Mouse (Mus musculus): ENCODE data around the gene Aph1b. TPM values are rescaled to one million over a fixed set of nuclear protein-coding genes. Genes with fewer than 3 reads are reported as not detected.
A peak's percentile ranks its signal among the peaks of the same experiment; 100 is the strongest.
"Not testable (repeated sequence)": the region's sequence is repeated elsewhere in the genome, so short reads cannot be mapped to it uniquely, and the experiment has no call there.

Gene Aph1b
- total RNA-seq (2021), result 10 to 100 TPM; 19.9 to 23.4 TPM

GRCm38 (mm10) chr9:66795464-66796324 is at the start of gene Aph1b:
Gene Aph1b (minus strand): TSS chr9:66795490.
- intact Hi-C loops (cut with DNase I), result no loop called here
- DNase-seq (ENCODE audit: extremely low spot score in 1 of 2, low spot score in 2 of 2), result peak; percentile 90 to 97

- DNase-seq (ENCODE audit: extremely low spot score in 1 of 2, low spot score in 2 of 2), result no peak
- intact Hi-C loops (cut with DNase I), result no loop called here
These were observed 39.8 kb upstream of the Aph1b start for GRCm38 (mm10) chr9:66835097-66835480.

DNA sequence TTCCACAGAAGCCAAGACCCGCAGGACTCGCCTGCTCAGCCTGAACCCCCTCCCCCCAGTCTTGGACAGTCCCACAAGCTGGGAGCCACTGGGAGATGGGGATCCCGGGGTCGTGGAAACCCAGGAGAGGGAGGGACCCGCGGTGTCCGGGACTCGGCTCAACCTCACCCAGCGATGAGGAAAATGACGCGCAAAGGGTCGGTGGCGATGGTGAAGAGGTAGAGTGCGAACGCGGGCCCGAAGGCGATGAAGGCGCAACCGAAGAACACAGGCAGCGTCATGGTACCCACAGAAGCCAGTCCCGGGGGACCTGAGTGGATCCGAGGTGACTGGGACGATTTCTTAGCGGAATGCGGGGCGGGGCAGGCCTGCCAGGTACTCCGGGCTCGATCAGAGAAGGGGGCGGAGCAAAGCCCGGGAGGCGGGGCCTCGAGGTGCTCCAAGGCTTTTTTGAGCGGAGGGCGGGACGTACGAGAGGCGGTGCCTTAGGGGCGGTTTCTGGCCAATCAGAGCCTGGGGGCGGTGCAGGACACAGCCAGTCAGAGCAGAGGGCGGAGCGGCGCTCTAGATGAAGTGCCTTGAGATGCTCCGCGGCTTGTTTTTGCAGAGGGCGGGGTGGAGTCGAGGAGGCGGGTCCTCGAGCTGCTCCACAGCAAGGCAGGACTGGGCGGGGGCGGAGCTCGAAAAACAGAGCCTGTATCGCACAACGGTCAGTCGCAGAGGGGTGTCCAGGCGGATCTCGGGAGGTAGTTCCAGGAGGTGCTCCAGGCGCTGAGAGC is 39.2 kb upstream of the Aph1b start, which contains the start of gene Aph1c:
TSS of gene Aph1c (minus strand) at position 409 of the 779 bp plus-strand sequence.
- intact Hi-C loops (cut with DNase I), result no loop called here
- DNase-seq (ENCODE audit: extremely low spot score in 1 of 2, low spot score in 2 of 2), result peak; percentile 98 to 99

- peak; percentile 12 to 27 for DNase-seq (ENCODE audit: extremely low spot score in 1 of 2, low spot score in 2 of 2)
- intact Hi-C loops (cut with DNase I), result no loop called here
These were observed 38.6 kb upstream of the Aph1b start for GRCm38 (mm10) chr9:66833851-66834250.

DNA sequence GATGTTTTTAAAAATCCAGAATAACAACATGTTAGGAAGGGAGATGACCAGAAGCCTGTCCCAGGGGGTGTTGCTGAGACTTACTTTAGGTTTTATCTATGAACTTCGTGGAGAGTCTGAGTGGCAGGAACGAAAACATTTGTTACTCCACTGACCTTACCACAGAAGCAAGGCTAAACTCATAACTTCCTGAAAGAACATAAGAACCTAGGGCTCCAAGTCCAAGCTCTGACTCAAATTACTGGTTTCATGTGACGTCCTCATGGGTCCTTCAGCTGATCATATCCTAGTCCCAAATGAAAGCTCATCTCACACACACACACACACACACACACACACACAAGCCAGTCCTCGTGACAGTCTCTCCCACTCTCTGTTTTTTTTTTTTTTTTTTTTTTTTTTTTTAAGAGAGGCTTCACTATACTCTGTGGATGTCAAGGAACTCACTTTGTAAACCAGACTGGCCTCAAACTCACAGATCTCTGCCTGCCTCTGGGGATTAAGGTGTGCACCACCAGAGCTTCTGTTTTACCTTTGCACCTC is 37.1 kb upstream of the Aph1b start:
- intact Hi-C loops (cut with DNase I), result no loop called here
- no peak for DNase-seq (ENCODE audit: extremely low spot score in 1 of 2, low spot score in 2 of 2)

GRCm38 (mm10) chr9:66825990-66826389 is 30.7 kb upstream of the Aph1b start:
- intact Hi-C loops (cut with DNase I), result loop anchor here (2.0 to 10.0 kb wide), 2 partner anchors 35 to 311 kb away; partner anchors contain the start of gene Fbxl22
- DNase-seq (ENCODE audit: extremely low spot score in 1 of 2, low spot score in 2 of 2), result peak; percentile 22 to 46

DNA sequence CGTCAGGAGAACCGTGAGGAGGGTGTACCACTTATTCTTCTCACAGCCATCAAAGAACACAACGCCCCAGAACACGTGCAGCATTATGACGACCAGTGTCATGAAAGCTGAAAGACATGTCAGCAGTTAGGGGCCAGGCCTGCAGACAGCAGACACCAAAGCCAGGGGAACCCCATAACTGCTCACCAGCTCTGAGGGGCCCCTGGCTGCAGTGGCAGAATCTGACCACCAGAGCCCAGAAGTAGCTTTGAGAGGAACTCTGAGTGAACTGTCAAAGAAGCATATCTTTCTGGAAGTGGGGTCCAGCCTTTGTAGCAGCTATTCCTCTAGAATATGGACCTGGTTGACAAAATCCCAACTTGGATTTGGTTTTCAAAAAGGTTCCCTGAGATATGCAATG is 27.0 kb upstream of the Aph1b start:
- not testable (repeated sequence) for DNase-seq (ENCODE audit: extremely low spot score in 1 of 2, low spot score in 2 of 2)
- intact Hi-C loops (cut with DNase I), result loop anchor here (10.0 kb wide), 1 partner anchor 307 kb away; the partner anchor contains the start of gene Fbxl22

DNA sequence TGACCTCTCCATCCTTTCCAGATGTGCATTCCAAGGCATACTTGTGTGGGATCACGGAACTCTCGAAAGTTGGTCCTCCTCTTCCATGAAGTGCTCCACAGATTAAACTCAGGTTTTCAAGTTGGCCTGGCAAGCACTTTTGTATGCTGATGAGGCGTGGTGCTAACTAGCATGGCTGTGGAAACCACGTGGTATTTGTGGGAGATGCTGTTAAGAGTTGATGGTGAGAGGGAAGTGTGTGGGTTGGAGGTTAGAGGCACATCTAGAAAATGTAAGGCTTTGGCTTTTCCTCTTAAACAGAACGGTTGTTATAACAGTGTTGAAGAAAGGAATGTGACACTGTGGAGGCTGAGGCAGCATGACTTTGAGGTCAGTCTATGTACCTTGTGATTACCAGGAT is 25.7 kb upstream of the Aph1b start:
- intact Hi-C loops (cut with DNase I), result loop anchor here (10.0 kb wide), 1 partner anchor 306 kb away; the partner anchor contains the start of gene Fbxl22
- DNase-seq (ENCODE audit: extremely low spot score in 1 of 2, low spot score in 2 of 2), result no peak

GRCm38 (mm10) chr9:66813392-66813791 is 18.1 kb upstream of the Aph1b start:
- intact Hi-C loops (cut with DNase I), result no loop called here
- no peak for DNase-seq (ENCODE audit: extremely low spot score in 1 of 2, low spot score in 2 of 2)

GRCm38 (mm10) chr9:66805951-66806350 is 10.7 kb upstream of the Aph1b start:
- intact Hi-C loops (cut with DNase I); DNase-seq (ENCODE audit: extremely low spot score in 1 of 2, low spot score in 2 of 2): not testable (repeated sequence)

- DNase-seq (ENCODE audit: extremely low spot score in 1 of 2, low spot score in 2 of 2), result no peak
- intact Hi-C loops (cut with DNase I), result no loop called here
These were observed 6.7 kb upstream of the Aph1b start for GRCm38 (mm10) chr9:66801947-66802346.

DNA sequence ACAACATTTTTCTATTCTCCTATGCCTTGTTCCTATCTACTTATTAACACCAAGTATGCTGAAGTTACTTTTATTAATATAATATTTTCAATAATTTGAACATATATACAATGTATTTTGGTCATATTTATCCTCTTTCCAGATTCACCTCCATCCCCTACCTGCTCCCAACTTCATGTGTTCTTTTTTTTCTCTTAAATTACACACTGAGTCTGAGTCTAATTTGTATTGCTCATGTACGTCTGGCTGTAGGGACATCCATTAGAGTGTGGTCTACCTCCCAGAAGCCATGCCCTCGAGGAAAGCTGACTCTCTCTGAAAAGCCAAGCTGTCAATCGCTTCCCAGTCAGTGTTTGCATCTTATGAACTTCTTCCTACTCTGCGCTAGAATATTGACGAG is 1.4 kb upstream of the Aph1b start, which contains the start of gene Gm10647:
TSS of gene Gm10647 (plus strand) at position 301 of the 400 bp plus-strand sequence.
- DNase-seq (ENCODE audit: extremely low spot score in 1 of 2, low spot score in 2 of 2), result no peak
- intact Hi-C loops (cut with DNase I), result no loop called here

DNA sequence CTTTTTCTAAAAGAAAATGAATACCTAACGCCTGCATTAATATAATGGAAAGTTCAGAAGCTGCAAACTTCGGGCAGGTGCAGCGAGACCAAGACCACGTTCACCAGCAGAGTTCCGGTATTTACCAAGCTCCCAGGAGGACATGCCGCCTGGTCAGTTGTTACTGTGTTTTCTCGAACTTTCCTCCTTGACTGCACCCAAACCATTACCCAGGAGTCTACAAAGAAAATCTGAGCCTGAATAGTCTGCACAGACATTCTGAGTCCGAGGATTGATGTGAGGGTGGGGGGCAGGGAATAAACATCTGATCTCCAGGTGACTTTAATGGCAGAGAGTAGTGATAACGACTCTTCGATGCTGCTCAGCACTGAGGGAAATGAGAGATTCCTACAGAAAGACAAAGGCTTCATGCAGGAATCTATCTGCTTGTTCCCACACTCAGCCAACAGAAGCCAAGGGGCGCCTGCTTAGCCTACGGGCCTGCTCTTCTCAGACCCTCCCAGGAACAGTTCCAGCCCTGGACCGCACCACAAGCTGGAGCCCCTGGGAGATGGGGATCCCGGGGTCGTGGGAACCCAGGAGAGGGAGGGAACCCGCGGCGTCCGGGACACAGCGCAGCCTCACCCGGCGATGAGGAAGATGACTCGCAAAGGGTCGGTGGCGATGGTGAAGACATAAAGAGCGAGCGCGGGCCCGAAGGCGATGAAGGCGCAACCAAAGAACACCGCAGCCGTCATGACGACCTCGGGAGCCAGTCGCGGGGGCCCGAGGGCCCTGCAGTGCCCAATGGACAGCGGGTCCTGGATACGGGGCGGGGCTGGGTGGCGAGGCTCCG is 444 bp downstream of the Aph1b start:
- peak in 1 of 2 experiments; percentile 15 for DNase-seq (ENCODE audit: extremely low spot score in 1 of 2, low spot score in 2 of 2)
- intact Hi-C loops (cut with DNase I), result loop anchor here (5.0 kb wide), 1 partner anchor 283 kb away; the partner anchor contains the start of gene Fbxl22

DNA sequence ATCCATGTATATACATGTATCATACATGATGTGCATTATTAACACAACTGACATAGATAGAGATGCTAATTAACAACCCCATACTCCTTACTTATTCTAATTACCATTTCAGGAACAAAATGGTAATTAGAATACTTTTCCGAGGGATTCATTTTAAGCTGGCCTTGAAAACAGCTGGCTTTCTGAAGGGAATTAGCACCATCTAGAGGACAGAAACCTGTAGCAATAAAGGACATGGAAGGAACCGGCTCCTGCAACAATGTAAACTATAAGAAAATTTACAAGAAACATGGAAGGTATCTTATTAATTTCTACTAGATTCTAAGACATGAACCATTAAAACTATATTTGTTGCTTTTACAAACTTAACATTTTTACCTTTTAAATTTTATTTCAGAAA is 7.5 kb downstream of the Aph1b start:
- peak in 1 of 2 experiments; percentile 55 for DNase-seq (ENCODE audit: extremely low spot score in 1 of 2, low spot score in 2 of 2)
- intact Hi-C loops (cut with DNase I), result loop anchor here (5.0 kb wide), 1 partner anchor 141 kb away; no protein-coding TSS in a partner anchor

DNA sequence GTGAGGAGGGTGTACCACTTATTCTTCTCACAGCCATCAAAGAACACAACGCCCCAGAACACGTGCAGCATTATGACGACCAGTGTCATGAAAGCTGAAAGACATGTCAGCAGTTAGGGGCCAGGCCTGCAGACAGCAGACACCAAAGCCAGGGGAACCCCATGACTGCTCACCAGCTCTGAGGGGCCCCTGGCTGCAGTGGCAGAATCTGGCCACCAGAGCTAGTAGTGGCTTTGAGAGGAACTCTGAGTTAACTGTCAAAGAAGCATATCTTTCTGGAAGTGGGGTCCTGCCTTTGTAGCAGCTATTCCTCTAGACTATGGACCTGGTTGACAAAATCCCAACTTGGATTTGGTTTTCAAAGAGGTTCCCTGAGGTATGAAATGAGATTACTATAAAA is 10.7 kb downstream of the Aph1b start:
- intact Hi-C loops (cut with DNase I), result not testable (repeated sequence)
- DNase-seq (ENCODE audit: extremely low spot score in 1 of 2, low spot score in 2 of 2), result peak in 1 of 2 experiments; percentile 25

DNA sequence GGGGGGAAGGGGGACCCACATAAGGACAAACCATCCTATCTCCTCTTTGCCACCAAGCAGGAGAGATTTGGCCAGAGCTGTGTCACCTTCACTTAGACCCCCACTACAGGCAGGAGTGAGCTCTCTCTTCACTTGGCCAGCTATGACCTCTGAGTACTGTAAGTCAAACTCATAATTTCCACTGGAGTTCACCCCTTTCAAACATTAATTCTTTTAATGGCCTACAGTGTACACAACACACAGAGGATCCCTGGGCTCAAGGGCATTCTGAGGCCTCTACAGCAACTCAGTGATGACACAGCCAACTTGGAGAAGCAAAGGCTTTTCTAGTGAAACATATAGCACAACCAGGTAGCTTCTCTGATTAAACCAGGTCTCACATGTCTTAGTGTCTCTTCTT is 24.6 kb downstream of the Aph1b start:
- no peak for DNase-seq (ENCODE audit: extremely low spot score in 1 of 2, low spot score in 2 of 2)
- intact Hi-C loops (cut with DNase I), result no loop called here

DNA sequence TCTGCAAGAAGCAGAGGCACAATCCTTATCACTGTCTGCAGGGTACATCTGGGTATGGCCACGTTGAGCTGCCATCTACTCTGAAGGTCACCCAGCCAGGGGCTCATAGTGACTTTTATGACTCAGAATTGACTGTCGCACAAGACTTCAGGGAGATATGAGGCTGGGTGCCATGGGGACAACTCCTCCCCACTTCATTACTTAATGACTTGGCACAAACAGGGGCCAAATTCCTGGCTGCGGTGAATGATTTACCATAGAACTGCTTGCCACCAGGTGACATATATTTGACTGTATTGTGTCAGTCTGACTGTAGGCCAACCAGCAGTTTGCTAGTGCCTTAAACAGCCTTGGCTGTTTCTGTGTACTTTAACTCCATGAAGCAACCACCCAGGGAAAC is 26.0 kb downstream of the Aph1b start:
- intact Hi-C loops (cut with DNase I), result no loop called here
- no peak for DNase-seq (ENCODE audit: extremely low spot score in 1 of 2, low spot score in 2 of 2)

DNA sequence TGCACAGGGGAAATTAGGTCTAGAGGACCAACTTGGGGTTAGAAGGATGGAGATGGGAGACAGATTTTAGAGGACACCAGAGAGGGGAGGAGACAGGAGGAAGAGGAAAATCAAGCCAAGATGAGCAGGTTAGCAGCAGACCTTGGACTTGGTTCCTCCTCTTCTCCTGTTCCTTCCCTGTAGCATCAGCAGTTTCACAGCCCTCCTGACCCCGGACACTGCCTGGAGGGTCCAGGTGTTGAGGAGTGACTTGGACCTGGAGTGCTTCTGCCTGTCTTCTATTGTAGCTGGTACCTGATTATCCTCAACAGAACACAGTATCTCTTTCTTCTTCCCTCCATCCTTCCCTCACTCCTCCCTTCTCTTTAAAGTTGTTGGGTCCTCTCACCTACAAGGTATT is 26.6 kb downstream of the Aph1b start:
- intact Hi-C loops (cut with DNase I), result no loop called here

More for the DNA sequence above, 26.6 kb downstream of the Aph1b start:
- DNase-seq (ENCODE audit: extremely low spot score in 1 of 2, low spot score in 2 of 2), result no peak

Data from left cerebral cortex, postnatal 10 days (tissue).